Mouse (Mus musculus): Measurements from ENCODE around the gene Rad51d. TPM values are rescaled to one million over a fixed set of nuclear protein-coding genes. Genes with fewer than 3 reads are reported as not detected.

The Rad51d gene
- polyA plus RNA-seq, 1 experiment: 10.2 TPM

DNA sequence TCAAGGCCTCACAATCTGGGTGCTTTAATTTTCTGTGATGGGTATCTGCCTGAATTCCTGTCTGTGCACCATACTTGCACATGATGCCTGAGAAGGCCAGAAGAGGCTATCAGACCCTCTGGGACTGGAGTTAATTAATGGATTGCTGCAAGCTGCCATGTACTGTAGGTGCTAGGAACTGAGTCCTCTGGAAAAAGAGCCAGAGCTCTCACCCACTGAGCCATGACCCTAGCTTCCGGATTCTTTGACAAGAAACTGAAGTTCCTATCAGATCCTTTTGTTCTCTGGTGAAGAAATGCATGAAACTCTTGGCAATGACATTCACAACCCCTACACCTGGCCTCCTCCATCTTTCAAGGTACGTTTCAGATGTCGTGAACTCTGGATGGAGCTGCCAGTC is 43.5 kb downstream of the Rad51d start:
- no peak overlapping the region for H3K27ac ChIP-seq (ENCODE audit: insufficient read depth, low read depth, low read length)
- TF ChIP-seq POLR2A (IDR thresholded peaks at IDR 0.05; ENCODE audit: low read depth, low read length): no peak
- TF ChIP-seq CTCF (IDR thresholded peaks at IDR 0.05; ENCODE audit: extremely low read depth, insufficient read length, insufficient replicate concordance, low read depth, low read length): no peak
- no peaks in the 10 kb centered on the region for H3K27me3 ChIP-seq (ENCODE audit: control insufficient read depth, insufficient read depth, low read length)
- 88% methylated on average over 3 of the region's 3 CpGs for WGBS
- H3K4me1 ChIP-seq (ENCODE audit: control insufficient read depth, insufficient read depth, insufficient read length, low read length): no peaks in the 10 kb centered on the region
- no peaks in the 10 kb centered on the region for H3K36me3 ChIP-seq (ENCODE audit: control insufficient read depth, insufficient read depth, low read length)
- no peak overlapping the region for H3K4me3 ChIP-seq (ENCODE audit: low read depth, low read length)

DNA sequence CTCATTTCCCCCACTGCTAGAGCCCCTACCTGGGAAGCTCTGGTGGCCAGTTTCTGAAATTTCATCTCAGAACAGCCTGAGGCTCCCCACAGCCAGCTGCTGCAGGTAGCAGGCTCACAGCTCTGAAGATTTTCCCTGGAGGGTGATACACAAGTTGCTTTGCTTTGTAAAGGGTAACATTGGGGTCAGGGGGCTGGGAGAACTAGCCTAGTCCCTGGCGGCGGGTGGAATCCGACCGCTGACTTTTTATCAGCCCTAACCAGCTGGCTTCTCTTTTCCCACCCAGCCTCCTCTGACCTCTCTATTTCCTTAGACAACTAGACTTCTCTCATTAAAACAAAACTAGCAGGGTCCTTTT is 44.4 kb downstream of the Rad51d start:
- H3K4me3 ChIP-seq (ENCODE audit: low read depth, low read length): peak overlapping the region; percentile 34; the same call in 1 of the 2 replicates
- TF ChIP-seq POLR2A (IDR thresholded peaks at IDR 0.05; ENCODE audit: low read depth, low read length) (no peak), CTCF (IDR thresholded peaks at IDR 0.05; ENCODE audit: extremely low read depth, insufficient read length, insufficient replicate concordance, low read depth, low read length) (no peak)
- no peaks in the 10 kb centered on the region for H3K36me3 ChIP-seq (ENCODE audit: control insufficient read depth, insufficient read depth, low read length)
- peak overlapping the region; percentile 17; the same call in 1 of the 2 replicates for H3K27ac ChIP-seq (ENCODE audit: insufficient read depth, low read depth, low read length)
- 53% methylated on average over 4 of the region's 4 CpGs for WGBS
- H3K27me3 ChIP-seq (ENCODE audit: control insufficient read depth, insufficient read depth, low read length): no peaks in the 10 kb centered on the region
- H3K4me1 ChIP-seq (ENCODE audit: control insufficient read depth, insufficient read depth, insufficient read length, low read length): no peaks in the 10 kb centered on the region

DNA sequence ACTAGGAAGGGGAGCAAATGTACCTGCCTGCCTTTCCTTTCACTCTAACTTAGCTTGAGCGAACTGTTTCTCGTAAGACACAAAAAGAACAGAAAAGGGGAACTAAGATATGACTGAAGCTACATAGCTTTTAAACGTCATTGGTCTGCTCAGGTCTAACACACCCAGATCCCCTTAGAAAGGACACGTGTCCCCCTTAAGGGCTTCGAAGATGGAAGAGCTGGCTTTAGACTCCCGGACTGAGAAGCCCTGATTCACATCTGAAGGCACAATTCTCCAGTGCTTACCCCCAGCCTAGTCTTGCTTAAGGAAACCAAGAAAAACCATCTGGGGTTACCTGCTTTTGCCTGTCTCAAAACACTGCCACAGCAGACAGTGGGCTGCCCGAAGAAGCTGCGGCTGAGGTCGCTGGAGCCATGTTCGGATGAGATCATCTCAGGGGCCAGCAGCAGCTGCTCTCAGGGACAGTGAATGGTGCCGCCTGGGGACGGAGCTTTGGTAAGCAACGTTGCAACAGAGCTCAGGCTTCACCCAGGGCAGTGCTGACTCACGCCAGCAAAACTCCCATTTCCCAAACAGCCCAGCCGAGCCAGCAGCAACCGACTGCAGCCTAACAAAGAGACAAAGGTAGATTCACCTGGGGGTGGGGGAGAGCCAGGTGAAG is 44.9 kb downstream of the Rad51d start:
- Histone ChIP-seq H3K36me3 (ENCODE audit: control insufficient read depth, insufficient read depth, low read length) (no peaks in the 10 kb centered on the region), H3K27ac (ENCODE audit: insufficient read depth, low read depth, low read length) (peak overlapping the region; percentile 31; the same call in 1 of the 2 replicates), H3K4me1 (ENCODE audit: control insufficient read depth, insufficient read depth, insufficient read length, low read length) (no peaks in the 10 kb centered on the region), H3K4me3 (ENCODE audit: low read depth, low read length) (peak overlapping the region; percentile 34), H3K27me3 (ENCODE audit: control insufficient read depth, insufficient read depth, low read length) (no peaks in the 10 kb centered on the region)
- no peak for TF ChIP-seq CTCF (IDR thresholded peaks at IDR 0.05; ENCODE audit: extremely low read depth, insufficient read length, insufficient replicate concordance, low read depth, low read length)
- TF ChIP-seq POLR2A (IDR thresholded peaks at IDR 0.05; ENCODE audit: low read depth, low read length): no peak
- WGBS: 54% methylated on average over 16 of the region's 16 CpGs

DNA sequence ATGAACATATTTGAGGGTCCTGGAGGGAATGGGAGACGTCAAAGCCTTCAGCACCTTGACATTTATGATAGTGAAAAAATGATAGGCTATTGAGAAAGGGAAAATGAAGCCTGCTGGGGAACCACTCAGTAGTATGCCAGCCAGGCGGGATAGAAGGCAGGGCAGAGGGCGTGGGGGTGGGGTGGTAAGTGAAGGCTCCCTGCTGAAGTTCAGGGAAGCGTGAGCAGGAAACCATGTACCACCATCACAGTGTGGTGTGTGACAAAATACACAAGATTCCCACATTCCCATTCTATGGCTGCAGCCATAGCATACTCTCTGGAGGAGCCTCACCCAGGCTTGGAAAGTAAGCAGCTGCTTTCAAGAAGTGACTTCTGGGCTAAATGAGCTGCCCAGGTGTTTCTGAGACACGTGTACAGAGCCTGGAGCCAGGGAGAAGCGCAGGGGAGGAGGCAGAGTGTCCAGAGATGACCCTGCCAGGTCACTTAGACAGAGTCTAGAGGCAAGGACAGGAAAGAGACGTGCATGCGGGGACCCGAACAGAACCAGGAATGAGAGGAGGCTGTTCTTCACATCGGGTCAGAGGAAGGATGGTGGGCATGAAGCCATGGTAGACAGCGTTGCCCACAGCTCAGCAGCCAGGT is 45.5 kb downstream of the Rad51d start:
- WGBS: 76% methylated on average over 11 of the region's 11 CpGs
- H3K27ac ChIP-seq (ENCODE audit: insufficient read depth, low read depth, low read length): 0 out of 2 replicates have a peak overlapping the region, but pooled peaks have one; percentile 31
- peak overlapping the region; percentile 30 for H3K4me3 ChIP-seq (ENCODE audit: low read depth, low read length)
- H3K27me3 ChIP-seq (ENCODE audit: control insufficient read depth, insufficient read depth, low read length): no peaks in the 10 kb centered on the region
- H3K36me3 ChIP-seq (ENCODE audit: control insufficient read depth, insufficient read depth, low read length): no peaks in the 10 kb centered on the region
- TF ChIP-seq POLR2A (IDR thresholded peaks at IDR 0.05; ENCODE audit: low read depth, low read length): no peak
- no peak for TF ChIP-seq CTCF (IDR thresholded peaks at IDR 0.05; ENCODE audit: extremely low read depth, insufficient read length, insufficient replicate concordance, low read depth, low read length)
- no peaks in the 10 kb centered on the region for H3K4me1 ChIP-seq (ENCODE audit: control insufficient read depth, insufficient read depth, insufficient read length, low read length)

DNA sequence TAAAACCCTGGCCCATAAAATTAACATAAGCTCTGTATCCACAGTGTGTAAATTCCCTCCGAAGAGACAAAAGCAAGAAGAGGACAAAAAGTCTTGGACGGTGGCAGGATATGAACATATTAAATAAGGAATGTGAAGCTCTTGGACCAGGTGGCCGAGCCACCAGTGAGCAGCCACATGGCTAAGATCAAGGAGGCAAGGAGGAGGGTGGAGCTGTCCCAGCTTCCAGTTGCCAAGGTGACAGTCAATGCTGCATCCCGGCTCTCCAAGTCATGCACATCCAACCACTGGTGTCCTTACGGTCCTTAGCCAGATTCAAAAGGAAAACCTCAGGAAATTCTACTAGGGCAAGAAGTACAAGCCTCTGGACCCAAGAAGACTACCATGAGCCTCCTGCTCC is 51.9 kb downstream of the Rad51d start:
- WGBS: 71% methylated on average over 5 of the region's 5 CpGs
- TF ChIP-seq POLR2A (IDR thresholded peaks at IDR 0.05; ENCODE audit: low read depth, low read length): no peak
- no peak for TF ChIP-seq CTCF (IDR thresholded peaks at IDR 0.05; ENCODE audit: extremely low read depth, insufficient read length, insufficient replicate concordance, low read depth, low read length)
- Histone ChIP-seq H3K27ac (ENCODE audit: insufficient read depth, low read depth, low read length) (no peak overlapping the region), H3K4me1 (ENCODE audit: control insufficient read depth, insufficient read depth, insufficient read length, low read length) (no peaks in the 10 kb centered on the region), H3K27me3 (ENCODE audit: control insufficient read depth, insufficient read depth, low read length) (no peaks in the 10 kb centered on the region), H3K4me3 (ENCODE audit: low read depth, low read length) (no peak overlapping the region), H3K36me3 (ENCODE audit: control insufficient read depth, insufficient read depth, low read length) (no peaks in the 10 kb centered on the region)

DNA sequence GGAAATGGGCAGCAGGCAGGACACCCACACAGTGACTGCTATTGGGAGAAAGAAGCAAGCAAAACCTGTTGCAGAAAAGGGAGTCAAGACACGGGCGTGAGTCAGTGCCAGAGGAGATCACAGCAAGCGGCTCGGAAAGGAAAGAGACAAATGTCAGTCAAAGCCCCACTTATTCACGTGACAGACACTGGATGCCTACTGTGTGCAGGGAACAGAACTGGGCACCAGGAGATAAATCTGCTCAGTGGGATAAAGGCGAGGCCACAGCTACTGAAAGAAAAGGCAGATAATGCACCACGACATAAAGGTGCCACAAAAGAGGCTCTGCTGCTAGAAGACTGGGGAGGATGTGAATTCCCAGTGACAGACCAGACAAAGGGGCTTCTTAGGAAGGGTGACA is 52.6 kb downstream of the Rad51d start:
- TF ChIP-seq CTCF (IDR thresholded peaks at IDR 0.05; ENCODE audit: extremely low read depth, insufficient read length, insufficient replicate concordance, low read depth, low read length) (no peak), POLR2A (IDR thresholded peaks at IDR 0.05; ENCODE audit: low read depth, low read length) (no peak)
- Histone ChIP-seq H3K36me3 (ENCODE audit: control insufficient read depth, insufficient read depth, low read length) (no peaks in the 10 kb centered on the region), H3K4me3 (ENCODE audit: low read depth, low read length) (no peak overlapping the region), H3K27ac (ENCODE audit: insufficient read depth, low read depth, low read length) (no peak overlapping the region), H3K4me1 (ENCODE audit: control insufficient read depth, insufficient read depth, insufficient read length, low read length) (no peaks in the 10 kb centered on the region), H3K27me3 (ENCODE audit: control insufficient read depth, insufficient read depth, low read length) (no peaks in the 10 kb centered on the region)
- WGBS: 86% methylated on average over 7 of the region's 7 CpGs

DNA sequence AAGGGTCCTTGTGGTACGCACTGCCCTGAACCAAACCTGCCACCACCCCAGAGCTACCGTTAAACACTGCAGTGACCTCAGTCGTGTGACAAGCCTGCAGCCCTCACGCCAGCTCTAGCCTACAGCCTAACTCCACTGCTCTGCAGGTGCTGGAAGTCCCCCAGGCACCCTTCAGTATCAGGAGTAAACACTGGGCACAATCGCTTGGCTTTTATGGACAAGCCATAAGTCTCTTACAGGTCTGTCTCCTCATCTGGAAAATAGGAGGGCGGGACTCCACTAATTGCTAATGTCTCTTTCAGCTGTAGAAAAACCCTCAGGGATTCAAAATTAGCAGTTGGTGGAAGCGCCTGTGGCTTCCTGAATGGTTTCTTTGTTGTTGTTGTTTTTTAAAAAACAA is 53.2 kb downstream of the Rad51d start:
- no peak for TF ChIP-seq CTCF (IDR thresholded peaks at IDR 0.05; ENCODE audit: extremely low read depth, insufficient read length, insufficient replicate concordance, low read depth, low read length)
- no peak for TF ChIP-seq POLR2A (IDR thresholded peaks at IDR 0.05; ENCODE audit: low read depth, low read length)

More for the DNA sequence above, 53.2 kb downstream of the Rad51d start:
- no peak overlapping the region for H3K4me3 ChIP-seq (ENCODE audit: low read depth, low read length)
- H3K27me3 ChIP-seq (ENCODE audit: control insufficient read depth, insufficient read depth, low read length): no peaks in the 10 kb centered on the region
- no peaks in the 10 kb centered on the region for H3K36me3 ChIP-seq (ENCODE audit: control insufficient read depth, insufficient read depth, low read length)
- H3K27ac ChIP-seq (ENCODE audit: insufficient read depth, low read depth, low read length): no peak overlapping the region
- 41% methylated on average over 7 of the region's 7 CpGs for WGBS
- no peaks in the 10 kb centered on the region for H3K4me1 ChIP-seq (ENCODE audit: control insufficient read depth, insufficient read depth, insufficient read length, low read length)
